Mouse (Mus musculus) stomach, embryonic 16.5 days (tissue): Measurements from ENCODE around the gene Txlna. TPM values are rescaled to one million over a fixed set of nuclear protein-coding genes. Genes with fewer than 3 reads are reported as not detected.

ENCODE experiments used
- ATAC-seq: fragments of 200-750 bp; cut with Nextera tagmentation; 2 replicates; pipeline ENCODE4 v1.8.0; 2017; ENCODE audit warnings: moderate number of reproducible peaks, moderate TSS enrichment; ENCODE audit not compliant: insufficient read depth, low FRiP score
- H3K27ac ChIP-seq: fragments of 300-500 bp; sonication (generic); 2 replicates; pipeline ENCODE4 v1.5.1; 2014; ENCODE audit warnings: low read length
- H3K27me3 ChIP-seq: fragments of 300-500 bp; sonication (generic); 2 replicates; pipeline ENCODE4 v1.6.1; 2014; ENCODE audit warnings: low read length, control low read depth, mixed read lengths; ENCODE audit not compliant: control insufficient read depth, insufficient read depth
- H3K36me3 ChIP-seq: fragments of 300-500 bp; sonication (generic); 2 replicates; pipeline ENCODE4 v1.6.1; 2014; ENCODE audit warnings: low read length; ENCODE audit not compliant: control insufficient read depth, insufficient read depth
- H3K4me1 ChIP-seq: fragments of 300-500 bp; sonication (generic); 2 replicates; pipeline ENCODE4 v1.6.1; 2014; ENCODE audit warnings: low read length, control low read depth, mixed read lengths; ENCODE audit not compliant: control insufficient read depth, insufficient read depth
- H3K4me2 ChIP-seq: fragments of 300-500 bp; sonication (generic); 2 replicates; pipeline ENCODE4 v1.6.1; 2014; ENCODE audit warnings: low read depth, low read length, mixed read lengths
- H3K4me3 ChIP-seq: fragments of 300-500 bp; sonication (generic); replicated peaks from 2 replicates; pipeline ENCODE4 v1.5.1; 2014; ENCODE audit warnings: mild to moderate bottlenecking, low read length
- H3K9ac ChIP-seq: fragments of 300-500 bp; sonication (generic); 2 replicates; pipeline ENCODE4 v1.6.1; 2014; ENCODE audit warnings: low read length
- H3K9me3 ChIP-seq: fragments of 300-500 bp; sonication (generic); replicated peaks from 2 replicates; pipeline ENCODE4 v1.6.1; 2016; ENCODE audit warnings: low read length, control low read depth; ENCODE audit not compliant: control insufficient read depth
- WGBS: fragments of 180-500 bp; shearing (Covaris S2); extraction: QIAGEN DNeasy Blood & Tissue Kit; methylation state at CpG from one replicate; pipeline ENCODE4 v1.1.7; 2014; 5-methylcytosine and 5-hydroxymethylcytosine counted together
- polyA plus RNA-seq: library from polyadenylated mRNA; unstranded; fragments of >200 nt; fragmentation: Nextera tagmentation; extraction: Ambion mirVana; gene quantifications from 2 replicates; pipeline ENCODE4 v1.2.1, GENCODE M21; 2015

Txlna gene
- polyA plus RNA-seq, 1 experiment from 2014 or later = 65.3 TPM

GRCm38 (mm10) chr4:129661584-129661983, 20.7 kb upstream of the Txlna start:
- 75% methylated on average over 3 of the region's 3 CpGs for WGBS
- no peak overlapping the region for H3K27ac ChIP-seq
- no peak overlapping the region for H3K9ac ChIP-seq
- H3K9me3 ChIP-seq = no peaks in the 10 kb centered on the region
- no peaks in the 10 kb centered on the region for H3K4me1 ChIP-seq
- H3K4me2 ChIP-seq = no peak overlapping the region
- H3K27me3 ChIP-seq = no peaks in the 10 kb centered on the region
- no peak overlapping the region for H3K4me3 ChIP-seq
- H3K36me3 ChIP-seq = peaks cover 10% of the 10 kb centered on the region
- ATAC-seq = no peak

DNA sequence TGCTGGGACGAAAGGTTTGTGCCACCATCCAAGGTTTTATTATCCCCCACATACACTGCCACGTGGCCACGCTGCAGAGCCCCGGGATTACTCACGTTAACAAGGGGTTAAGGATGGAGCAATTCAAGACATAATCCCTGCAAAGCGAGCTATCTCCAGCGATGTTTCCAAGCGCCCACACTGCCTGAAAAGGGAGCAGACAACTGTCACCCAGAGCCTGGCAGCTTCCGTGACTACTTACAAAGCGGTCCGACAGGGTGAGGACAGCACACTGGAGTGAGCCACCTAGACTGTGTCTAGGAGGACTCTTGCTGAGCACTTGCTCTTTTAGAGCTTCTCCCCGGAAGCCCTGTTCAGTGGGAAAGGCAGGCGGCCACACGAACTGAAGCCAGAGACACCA, 13.9 kb upstream of the Txlna start:
- WGBS = 90% methylated on average over 14 of the region's 14 CpGs
- Histone ChIP-seq H3K9me3 (no peaks in the 10 kb centered on the region), H3K4me2 (no peak overlapping the region), H3K27me3 (no peaks in the 10 kb centered on the region), H3K9ac (no peak overlapping the region), H3K27ac (no peak overlapping the region), H3K4me3 (no peak overlapping the region), H3K4me1 (no peaks in the 10 kb centered on the region), H3K36me3 (peaks cover 41% of the 10 kb centered on the region)
- ATAC-seq = no peak

DNA sequence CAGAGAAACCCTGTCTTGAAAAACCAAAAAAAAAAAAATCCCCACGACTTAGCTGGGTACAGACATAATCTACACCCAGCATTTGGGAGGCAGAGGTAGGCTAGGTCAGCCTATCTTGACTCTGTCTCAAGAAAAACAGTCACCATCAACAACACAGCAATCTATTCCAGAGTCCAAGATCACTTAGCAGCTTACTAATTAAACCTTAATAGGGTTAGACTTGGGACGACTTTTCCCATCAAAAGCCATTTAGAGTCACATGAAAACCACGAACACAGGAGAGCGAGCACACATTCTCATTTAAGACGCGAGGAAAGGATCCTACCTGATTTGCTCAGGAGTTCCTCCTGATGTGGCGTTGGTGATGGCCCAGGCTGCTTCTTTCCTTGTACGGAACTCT, 9.5 kb upstream of the Txlna start:
- Histone ChIP-seq H3K9me3 (no peaks in the 10 kb centered on the region), H3K9ac (no peak overlapping the region), H3K36me3 (peaks cover 53% of the 10 kb centered on the region), H3K4me2 (no peak overlapping the region), H3K27ac (no peak overlapping the region), H3K4me1 (no peaks in the 10 kb centered on the region), H3K27me3 (no peaks in the 10 kb centered on the region), H3K4me3 (no peak overlapping the region)
- WGBS = 92% methylated on average over 8 of the region's 8 CpGs
- ATAC-seq = no peak

- no peak overlapping the region for H3K4me3 ChIP-seq
- no peaks in the 10 kb centered on the region for H3K4me1 ChIP-seq
- no peaks in the 10 kb centered on the region for H3K27me3 ChIP-seq
- ATAC-seq = no peak
- H3K9ac ChIP-seq = no peak overlapping the region
- H3K27ac ChIP-seq = no peak overlapping the region
- H3K9me3 ChIP-seq = no peaks in the 10 kb centered on the region
- H3K4me2 ChIP-seq = no peak overlapping the region
- 72% methylated on average over 1 of the region's 1 CpGs for WGBS
- peaks cover 39% of the 10 kb centered on the region for H3K36me3 ChIP-seq
Measured at GRCm38 (mm10) chr4:129648656-129649055, 7.8 kb upstream of the Txlna start.

- no peak overlapping the region for H3K4me2 ChIP-seq
- H3K27me3 ChIP-seq = no peaks in the 10 kb centered on the region
- peaks cover 24% of the 10 kb centered on the region for H3K36me3 ChIP-seq
- no peak overlapping the region for H3K9ac ChIP-seq
- no peak overlapping the region for H3K4me3 ChIP-seq
- peaks cover 6% of the 10 kb centered on the region; the same call in 1 of the 2 replicates for H3K4me1 ChIP-seq
- 87% methylated on average over 6 of the region's 6 CpGs for WGBS
- H3K27ac ChIP-seq = no peak overlapping the region
- H3K9me3 ChIP-seq = no peaks in the 10 kb centered on the region
- no peak for ATAC-seq
Measured at GRCm38 (mm10) chr4:129645204-129645603, 4.3 kb upstream of the Txlna start.

DNA sequence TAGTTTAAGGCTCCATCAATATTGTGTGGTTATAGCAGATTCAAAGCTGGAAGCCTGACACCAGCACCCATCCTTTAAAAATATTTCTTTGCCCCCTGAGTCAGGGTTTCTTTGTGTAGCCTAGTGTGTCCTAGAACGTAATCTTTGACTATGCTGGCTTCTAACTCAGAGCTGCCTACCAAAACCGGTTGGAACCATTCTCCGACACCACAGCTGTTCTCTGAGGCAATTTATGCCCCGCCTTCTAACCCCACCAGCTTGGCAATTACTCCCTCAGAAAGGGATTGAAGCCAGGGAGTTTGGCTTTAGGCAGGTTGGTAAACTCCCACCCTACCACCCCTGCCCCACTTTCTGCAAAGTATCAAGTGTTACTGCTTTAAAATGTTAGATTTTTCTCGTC, 891 bp upstream of the Txlna start:
- ATAC-seq = no peak

DNA sequence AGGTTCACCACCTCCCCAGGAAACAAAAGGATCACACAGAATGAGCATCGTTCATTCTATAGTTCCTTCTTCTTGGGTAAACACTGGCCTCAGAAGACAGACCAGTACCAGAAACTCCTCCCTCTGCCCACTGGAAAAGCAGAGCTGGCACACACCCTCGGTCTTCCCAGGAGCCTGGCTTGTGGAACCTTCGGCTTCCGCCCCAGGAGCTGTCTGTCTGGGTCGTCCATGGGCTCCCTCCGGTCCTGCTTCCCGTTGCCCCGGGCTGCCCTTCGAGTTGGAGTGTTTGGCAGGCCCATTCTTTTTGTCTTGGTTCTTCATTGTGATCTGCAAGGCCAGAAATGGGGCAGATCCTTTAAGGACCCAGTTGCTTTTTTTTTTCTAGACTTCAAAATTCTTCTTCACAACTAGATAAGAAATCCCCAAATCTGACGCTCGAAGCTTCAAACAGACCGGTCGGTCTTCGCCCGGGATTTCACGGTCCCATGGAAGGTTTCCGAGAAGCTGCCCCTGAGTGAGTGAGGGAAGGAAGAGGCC, 696 bp downstream of the Txlna start:
- Histone ChIP-seq H3K9ac (peak overlapping the region; percentile 74), H3K27me3 (no peaks in the 10 kb centered on the region), H3K36me3 (peaks cover 18% of the 10 kb centered on the region), H3K4me2 (peak overlapping the region; percentile 83), H3K4me1 (peaks cover 26% of the 10 kb centered on the region), H3K27ac (peak overlapping the region; percentile 97), H3K9me3 (no peaks in the 10 kb centered on the region), H3K4me3 (peak overlapping the region; percentile 56)
- 1% methylated on average over 17 of the region's 17 CpGs for WGBS
- ATAC-seq = no peak

More for the DNA sequence above, 891 bp upstream of the Txlna start:
- Histone ChIP-seq H3K4me3 (peak overlapping the region; percentile 22; the same call in 1 of the 2 replicates), H3K4me2 (peak overlapping the region; percentile 40), H3K9me3 (no peaks in the 10 kb centered on the region), H3K27me3 (no peaks in the 10 kb centered on the region), H3K9ac (peak overlapping the region; percentile 54), H3K27ac (peak overlapping the region; percentile 27), H3K4me1 (peaks cover 26% of the 10 kb centered on the region), H3K36me3 (peaks cover 10% of the 10 kb centered on the region; the same call in 1 of the 2 replicates)
- WGBS = 39% methylated on average over 5 of the region's 5 CpGs

DNA sequence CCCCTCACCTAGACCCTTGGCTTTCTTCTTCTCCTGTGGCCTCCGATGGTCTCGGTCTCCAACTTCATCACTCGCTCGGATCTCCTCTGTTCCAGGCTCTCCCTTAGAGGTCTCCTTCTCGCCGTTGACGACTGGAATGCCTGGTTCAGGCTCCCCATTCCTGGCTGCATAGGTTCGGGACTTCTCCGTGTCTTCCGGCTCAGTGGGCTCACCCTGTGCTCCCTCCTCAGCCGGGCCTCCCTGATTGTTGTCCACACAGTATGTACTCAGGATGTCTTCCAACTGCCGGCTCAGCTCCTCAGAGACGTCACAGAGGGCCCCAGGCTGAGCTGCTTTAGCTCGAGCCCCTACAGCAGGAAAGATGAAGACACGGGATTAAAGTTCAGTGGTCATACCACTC, 1.6 kb downstream of the Txlna start:
- Histone ChIP-seq H3K27ac (no peak overlapping the region), H3K27me3 (no peaks in the 10 kb centered on the region), H3K36me3 (peaks cover 24% of the 10 kb centered on the region), H3K4me1 (peaks cover 26% of the 10 kb centered on the region), H3K9me3 (no peaks in the 10 kb centered on the region), H3K4me2 (peak overlapping the region; percentile 83), H3K9ac (peak overlapping the region; percentile 74; the same call in 1 of the 2 replicates), H3K4me3 (peak overlapping the region; percentile 56)
- no peak for ATAC-seq
- WGBS = 82% methylated on average over 15 of the region's 15 CpGs

- H3K4me3 ChIP-seq = no peak overlapping the region
- H3K27me3 ChIP-seq = no peaks in the 10 kb centered on the region
- no peak overlapping the region for H3K4me2 ChIP-seq
- H3K36me3 ChIP-seq = peaks cover 43% of the 10 kb centered on the region
- H3K27ac ChIP-seq = no peak overlapping the region
- no peak for ATAC-seq
- H3K9ac ChIP-seq = no peak overlapping the region
- 88% methylated on average over 6 of the region's 6 CpGs for WGBS
- no peaks in the 10 kb centered on the region for H3K9me3 ChIP-seq
- peaks cover 8% of the 10 kb centered on the region; the same call in 1 of the 2 replicates for H3K4me1 ChIP-seq
Measured at GRCm38 (mm10) chr4:129633852-129634251, 7.0 kb downstream of the Txlna start.
